ENCODE assay signal across 17 mouse cellular contexts in genomic region chr11:48820308-48820674, GRCm38 (mm10). TPM values are rescaled to one million over a fixed set of nuclear protein-coding genes. Genes with fewer than 3 reads are reported as not detected.
DNase-seq lines count a peak whose midpoint lies in the region; ATAC-seq and TF ChIP-seq lines count a peak whose summit lies in the region.
"Had no signal": no experiment of that assay in that cellular context is flagged by ENCODE, and none has a peak within 500 bp of the region (broad histone marks: within the 10 kb centered on the region; RNA-seq: fewer than 3 reads in every experiment).

No protein-coding gene starts in this region.

- H3K79me2 ChIP-seq in myocyte (ENCODE audit: control insufficient read depth, insufficient read depth) = peaks cover 13% of the 10 kb centered on the region

- H3K4me2 ChIP-seq in intestine, embryonic 16.5 days (ENCODE audit: low read depth, low read length) = no peak overlapping the region
- no peak overlapping the region for H3K4me2 ChIP-seq in intestine, embryonic 15.5 days (replicated peaks)
- H3K4me2 ChIP-seq in myocyte (ENCODE audit: low read depth) = peak overlapping the region; percentile 37
- H3K4me2 ChIP-seq: hindbrain, embryonic 14.5 days; liver, embryonic 15.5 days had no signal

- TF ChIP-seq CTCF in gastrocnemius, adult 2 months (IDR thresholded peaks at IDR 0.05) = no peak

- peaks cover 17% of the 10 kb centered on the region for H3K4me1 ChIP-seq in intestine, embryonic 16.5 days (ENCODE audit: control insufficient read depth, insufficient read depth, low read length)
- peaks cover 19% of the 10 kb centered on the region for H3K4me1 ChIP-seq in intestine, embryonic 15.5 days (replicated peaks)

- TF ChIP-seq POLR2A in myocyte (IDR thresholded peaks at IDR 0.05; ENCODE audit: insufficient read length, low read depth) = no peak

- intact Hi-C loops in gastrocnemius, adult 2 months (cut with DNase I) = no loop called here
- intact Hi-C loops in gastrocnemius, postnatal 14 days (cut with DNase I; ENCODE audit: low total_unique reads) = no loop called here

- H3K27ac ChIP-seq in gastrocnemius, adult 2 months = peak overlapping the region; percentile 25; the same call in 1 of the 2 replicates
- peak overlapping the region; percentile 52 for H3K27ac ChIP-seq in intestine, embryonic 16.5 days (ENCODE audit: low read length)
- H3K27ac ChIP-seq in intestine, embryonic 15.5 days = no peak overlapping the region
- H3K27ac ChIP-seq: hindbrain, embryonic 14.5 days; liver, embryonic 15.5 days; midbrain, embryonic 10.5 days had no signal

- DNase-seq in gastrocnemius, adult 2 months = no peak
- no peak for DNase-seq in gastrocnemius, postnatal 14 days
- peak; percentile 85 for DNase-seq in NIH3T3 (ENCODE audit: low read depth)
- no peak for DNase-seq in right cerebral cortex, postnatal 14 days
- no peak for DNase-seq in urinary bladder, postnatal 25 days (ENCODE audit: low spot score)
- DNase-seq: adrenal gland, postnatal 36 days; cerebellum, postnatal 14 days; gastrocnemius, postnatal 36 days; kidney, adult 8-10 months; kidney, postnatal 36 days had no signal

- no peak overlapping the region for H3K4me3 ChIP-seq in gastrocnemius, adult 2 months
- no peak overlapping the region for H3K4me3 ChIP-seq in intestine, embryonic 16.5 days (ENCODE audit: low read length)
- no peak overlapping the region for H3K4me3 ChIP-seq in intestine, embryonic 15.5 days (replicated peaks)
- H3K4me3 ChIP-seq in myocyte = no peak overlapping the region
- H3K4me3 ChIP-seq: liver, embryonic 15.5 days; midbrain, embryonic 10.5 days had no signal

- H3K9ac ChIP-seq in intestine, embryonic 16.5 days (ENCODE audit: low read depth, low read length) = no peak overlapping the region
- no peak overlapping the region for H3K9ac ChIP-seq in intestine, embryonic 15.5 days
- H3K9ac ChIP-seq: hindbrain, embryonic 14.5 days; liver, embryonic 15.5 days had no signal

- H3K9me3 ChIP-seq in intestine, embryonic 16.5 days (ENCODE audit: control insufficient read depth, low read length) = no peaks in the 10 kb centered on the region
- H3K9me3 ChIP-seq in intestine, embryonic 15.5 days = no peaks in the 10 kb centered on the region
- H3K9me3 ChIP-seq: liver, embryonic 15.5 days; midbrain, embryonic 10.5 days had no signal

- ATAC-seq in intestine, embryonic 16.5 days = no peak
- ATAC-seq in intestine, embryonic 15.5 days = no peak
- ATAC-seq: activated CD4-positive, CD25-positive, alpha-beta regulatory T cell, adult 4 months had no signal

- 0 out of 2 replicates have a peak, but pooled peaks cover 2% of the 10 kb centered on the region for H3K27me3 ChIP-seq in intestine, embryonic 16.5 days (replicated peaks; ENCODE audit: control insufficient read depth, insufficient read depth, low read length)
- no peaks in the 10 kb centered on the region for H3K27me3 ChIP-seq in intestine, embryonic 15.5 days (replicated peaks)
- H3K27me3 ChIP-seq in myocyte (ENCODE audit: control insufficient read depth, insufficient read depth, insufficient read length) = no peaks in the 10 kb centered on the region

- H3K36me3 ChIP-seq in intestine, embryonic 16.5 days (ENCODE audit: control insufficient read depth, insufficient read depth, low read length) = no peaks in the 10 kb centered on the region
- no peaks in the 10 kb centered on the region for H3K36me3 ChIP-seq in intestine, embryonic 15.5 days
- no peaks in the 10 kb centered on the region for H3K36me3 ChIP-seq in myocyte (ENCODE audit: control insufficient read depth, insufficient read depth)
- H3K36me3 ChIP-seq: liver, embryonic 15.5 days had no signal

- H3ac ChIP-seq in myocyte (ENCODE audit: control insufficient read depth, insufficient read length) = no peak overlapping the region

TF ChIP-seq in myocyte, 11 proteins besides CTCF, POLR2A, EP300 and RAD21:
- TF ChIP-seq TCF12 (IDR thresholded peaks at IDR 0.05; ENCODE audit: insufficient read depth, poor library complexity, severe bottlenecking) (no peak), USF1 (IDR thresholded peaks at IDR 0.05; ENCODE audit: low read depth) (peak; percentile 34), MYOD1 (IDR thresholded peaks at IDR 0.05; ENCODE audit: control insufficient read depth in 1 of 3, insufficient read length in 2 of 3, low read depth in 2 of 3) (peak in 1 of 3 experiments; percentile 68), CEBPB (IDR thresholded peaks at IDR 0.05; ENCODE audit: insufficient read depth, poor library complexity, severe bottlenecking) (0 out of 2 replicates have a peak, but pooled peaks have one; percentile 24), SRF (IDR thresholded peaks at IDR 0.05; ENCODE audit: control insufficient read depth, insufficient read length, low read depth) (no peak)

RNA-seq across cellular contexts. Expression of gene Trim41, which starts 3.1 kb away (rescaled TPM):
- total RNA-seq in gastrocnemius, adult 2 months (2021) = 10 to 100 TPM; 19.9 to 23.6 TPM
- total RNA-seq in gastrocnemius, postnatal 14 days (2021) = 10 to 100 TPM; 16.3 to 21.0 TPM
- 4.1 and 5.9 TPM in 2 replicates for polyA plus RNA-seq in intestine, embryonic 16.5 days (2015; fragmentation: Nextera tagmentation; extraction: Ambion mirVana)
- 4.1 and 6.4 TPM in 2 replicates for polyA plus RNA-seq in intestine, embryonic 15.5 days (2015; fragmentation: Nextera tagmentation; extraction: Ambion mirVana)
- polyA plus RNA-seq in myocyte (2012; fragmentation: generic; extraction: Trizol) = 31.3 TPM

RNA-seq across cellular contexts. Expression of gene Trim7, which starts 5.6 kb away (rescaled TPM):
- 10 to 100 TPM; 25.9 to 51.8 TPM for total RNA-seq in gastrocnemius, adult 2 months (2021)
- 100 to 1,000 TPM in 1 of 2 experiments, 10 to 100 TPM in 1; 93.7 to 106 TPM for total RNA-seq in gastrocnemius, postnatal 14 days (2021)
- polyA plus RNA-seq in intestine, embryonic 16.5 days (2015; fragmentation: Nextera tagmentation; extraction: Ambion mirVana) = 0.78 and 1.2 TPM in 2 replicates
- polyA plus RNA-seq in intestine, embryonic 15.5 days (2015; fragmentation: Nextera tagmentation; extraction: Ambion mirVana) = 1.1 and 2.7 TPM in 2 replicates
- 5.4 TPM for polyA plus RNA-seq in myocyte (2012; fragmentation: generic; extraction: Trizol)

RNA-seq across cellular contexts. Expression of gene Gm12184, which starts 6.2 kb away (rescaled TPM):
- 1 to 10 TPM; 1.5 to 2.2 TPM for total RNA-seq in gastrocnemius, adult 2 months (2021)
- 1 to 10 TPM; 2.7 to 3.0 TPM for total RNA-seq in gastrocnemius, postnatal 14 days (2021)
- polyA plus RNA-seq in intestine, embryonic 16.5 days (2015; fragmentation: Nextera tagmentation; extraction: Ambion mirVana) = 1.3 and 1.4 TPM in 2 replicates
- polyA plus RNA-seq in intestine, embryonic 15.5 days (2015; fragmentation: Nextera tagmentation; extraction: Ambion mirVana) = 3.7 and 5.4 TPM in 2 replicates
- 13.2 TPM for polyA plus RNA-seq in myocyte (2012; fragmentation: generic; extraction: Trizol)

RNA-seq across cellular contexts. Expression of gene Rack1, which starts 20.2 kb away (rescaled TPM):
- 100 to 1,000 TPM; 383 to 424 TPM for total RNA-seq in gastrocnemius, adult 2 months (2021)
- 100 to 1,000 TPM; 392 to 429 TPM for total RNA-seq in gastrocnemius, postnatal 14 days (2021)
- polyA plus RNA-seq in intestine, embryonic 16.5 days (2015; fragmentation: Nextera tagmentation; extraction: Ambion mirVana) = 713 and 755 TPM in 2 replicates
- polyA plus RNA-seq in intestine, embryonic 15.5 days (2015; fragmentation: Nextera tagmentation; extraction: Ambion mirVana) = 815 and 831 TPM in 2 replicates
- polyA plus RNA-seq in myocyte (2012; fragmentation: generic; extraction: Trizol) = 2,993 TPM

RNA-seq across cellular contexts. Expression of gene Irgm1, which starts 51.2 kb away (rescaled TPM):
- total RNA-seq in gastrocnemius, adult 2 months (2021) = 10 to 100 TPM; 13.5 to 14.4 TPM
- 1 to 10 TPM; 6.1 to 7.0 TPM for total RNA-seq in gastrocnemius, postnatal 14 days (2021)
- 15.6 and 15.8 TPM in 2 replicates for polyA plus RNA-seq in intestine, embryonic 16.5 days (2015; fragmentation: Nextera tagmentation; extraction: Ambion mirVana)
- polyA plus RNA-seq in intestine, embryonic 15.5 days (2015; fragmentation: Nextera tagmentation; extraction: Ambion mirVana) = 16.0 and 16.4 TPM in 2 replicates
- polyA plus RNA-seq in myocyte (2012; fragmentation: generic; extraction: Trizol) = 6.9 TPM
